Mouse (Mus musculus): ENCODE measurements at regions not wholly inside any gene's neighbourhood (a gene's known extent, or its start where the extent isn't known, plus 50 kb on each side); places are given as distances from the start of the nearest gene placed in this dataset.

- no peak for TF ChIP-seq FLI1 (IDR thresholded peaks at IDR 0.05; ENCODE audit: low read length)
- TF ChIP-seq GATA1 (IDR thresholded peaks at IDR 0.05; ENCODE audit: borderline replicate concordance, low read length) = no peak
These were observed 894.3 kb upstream of the Car8 start for GRCm38 (mm10) chr4:9132982-9133625.

Data from megakaryocyte, embryonic 14.5 days (primary cell).